Mouse (Mus musculus): Measurements from ENCODE around the gene Susd4.

The Susd4 gene

GRCm38 (mm10) chr1:182861671-182862358, 98.2 kb downstream of the Susd4 start:
- no peak for DNase-seq (ENCODE audit: low spot score)

GRCm38 (mm10) chr1:182863396-182863795, 99.7 kb downstream of the Susd4 start:
- DNase-seq (ENCODE audit: low spot score): no peak

- no peak for DNase-seq (ENCODE audit: low spot score)
Observed at GRCm38 (mm10) chr1:182867886-182868285, 104.2 kb downstream of the Susd4 start.

- peak; percentile 28 for DNase-seq (ENCODE audit: low spot score)
Observed at GRCm38 (mm10) chr1:182868432-182869113, 104.9 kb downstream of the Susd4 start.

- DNase-seq (ENCODE audit: low spot score): no peak
Observed at GRCm38 (mm10) chr1:182869114-182869456, 105.4 kb downstream of the Susd4 start.

GRCm38 (mm10) chr1:182878156-182878555, 114.5 kb downstream of the Susd4 start:
- DNase-seq (ENCODE audit: low spot score): no peak

GRCm38 (mm10) chr1:182878719-182879118, 115.1 kb downstream of the Susd4 start:
- no peak for DNase-seq (ENCODE audit: low spot score)

- no peak for DNase-seq (ENCODE audit: low spot score)
Observed at GRCm38 (mm10) chr1:182881246-182881645, 117.6 kb downstream of the Susd4 start.

- DNase-seq (ENCODE audit: low spot score): no peak
Observed at GRCm38 (mm10) chr1:182882611-182883010, 119.0 kb downstream of the Susd4 start.

GRCm38 (mm10) chr1:182895698-182896097, 132.0 kb downstream of the Susd4 start:
- peak; percentile 23 for DNase-seq (ENCODE audit: low spot score)

- no peak for DNase-seq (ENCODE audit: low spot score)
Observed at GRCm38 (mm10) chr1:182897071-182897470, 133.4 kb downstream of the Susd4 start.

GRCm38 (mm10) chr1:182897506-182898138, 134.0 kb downstream of the Susd4 start:
- no peak for DNase-seq (ENCODE audit: low spot score)

- no peak for DNase-seq (ENCODE audit: low spot score)
Observed at GRCm38 (mm10) chr1:182902095-182902494, 138.4 kb downstream of the Susd4 start.

GRCm38 (mm10) chr1:182902906-182903305, 139.2 kb downstream of the Susd4 start:
- no peak for DNase-seq (ENCODE audit: low spot score)

- DNase-seq (ENCODE audit: low spot score): no peak
Observed at GRCm38 (mm10) chr1:182905669-182906068, 142.0 kb downstream of the Susd4 start.

GRCm38 (mm10) chr1:182908050-182909036, 144.7 kb downstream of the Susd4 start:
- peak; percentile 86 for DNase-seq (ENCODE audit: low spot score)

- DNase-seq (ENCODE audit: low spot score): no peak
Observed at GRCm38 (mm10) chr1:182909066-182909465, 145.4 kb downstream of the Susd4 start.

GRCm38 (mm10) chr1:182909596-182909995, 145.9 kb downstream of the Susd4 start:
- DNase-seq (ENCODE audit: low spot score): no peak

- no peak for DNase-seq (ENCODE audit: low spot score)
Observed at GRCm38 (mm10) chr1:182912591-182912990, 148.9 kb downstream of the Susd4 start.

- no peak for DNase-seq (ENCODE audit: low spot score)
Observed at GRCm38 (mm10) chr1:182914121-182914908, 150.7 kb downstream of the Susd4 start.

GRCm38 (mm10) chr1:182916166-182916565, 152.5 kb downstream of the Susd4 start:
- DNase-seq (ENCODE audit: low spot score): no peak
